Mouse (Mus musculus) mesoderm, embryonic 11.5 days (tissue): ENCODE data around the gene Leo1.

Experiments
- DNase-seq: peaks from one replicate; pipeline ENCODE4 v3.0.0-alpha.2; 2012; ENCODE audit warnings: low read depth, low spot score

Gene Leo1

DNA sequence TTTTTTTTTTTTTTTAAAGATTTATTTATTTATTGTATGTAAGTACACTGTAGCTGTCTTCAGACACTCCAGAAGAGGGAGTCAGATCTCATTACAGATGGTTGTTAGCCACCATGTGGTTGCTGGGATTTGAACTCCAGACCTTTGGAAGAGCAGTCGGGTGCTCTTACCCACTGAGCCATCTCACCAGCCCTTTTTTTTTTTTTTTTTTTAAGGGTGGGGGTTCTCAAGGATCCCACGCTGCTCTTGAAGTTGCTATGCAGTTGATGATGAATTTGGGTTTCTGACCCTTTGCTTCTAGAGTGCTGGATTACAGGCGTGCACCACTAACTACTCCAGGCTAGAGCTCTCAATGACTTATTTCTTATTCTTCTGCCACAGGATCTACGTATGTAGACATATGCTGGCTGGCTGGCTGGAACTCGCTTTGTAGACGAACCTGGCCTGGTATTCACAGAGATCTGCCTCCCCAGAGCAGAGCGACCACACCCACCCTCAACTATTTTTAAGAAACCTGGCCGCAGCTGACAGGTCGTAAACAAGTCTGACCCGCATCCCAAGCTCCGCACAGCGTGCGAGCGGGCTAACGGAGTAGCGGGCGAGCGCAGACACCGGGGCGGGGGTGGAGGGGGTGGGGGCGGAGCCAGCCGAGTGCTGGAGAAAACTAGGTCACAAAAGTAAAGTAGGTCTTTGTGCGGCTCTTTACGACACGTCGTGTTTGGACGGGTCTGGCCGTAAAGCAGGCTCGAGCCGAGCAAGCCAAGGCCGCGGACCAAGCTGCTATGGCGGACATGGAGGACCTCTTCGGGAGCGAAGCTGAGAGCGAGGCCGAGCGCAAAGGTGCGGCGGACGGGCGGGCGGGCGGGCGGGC lies at the start of gene Leo1:
Gene Leo1 (plus strand): TSS at position 729 of the 871 bp plus-strand sequence.
- peak; percentile 92 for DNase-seq

DNA sequence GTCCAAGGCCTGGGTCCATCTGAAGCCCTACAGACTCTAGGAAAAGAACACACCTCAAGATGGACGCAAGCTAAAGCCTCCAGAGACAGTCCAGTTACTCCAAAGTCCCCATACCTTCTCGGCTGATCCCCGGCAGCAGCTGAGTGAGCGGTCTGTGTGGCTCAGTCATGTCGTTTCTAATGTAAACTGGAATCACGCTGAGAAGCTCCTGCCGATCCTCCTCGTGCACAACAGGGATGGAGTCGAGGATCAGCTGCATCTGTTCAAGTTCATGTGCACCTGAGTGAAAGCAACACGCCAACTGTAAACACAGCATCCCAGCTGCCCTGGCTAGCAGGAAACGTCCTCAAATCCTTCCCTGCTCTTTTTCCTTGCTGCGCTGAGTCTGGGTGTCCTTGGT lies 48.1 kb upstream of the Leo1 start:
- DNase-seq = no peak

DNA sequence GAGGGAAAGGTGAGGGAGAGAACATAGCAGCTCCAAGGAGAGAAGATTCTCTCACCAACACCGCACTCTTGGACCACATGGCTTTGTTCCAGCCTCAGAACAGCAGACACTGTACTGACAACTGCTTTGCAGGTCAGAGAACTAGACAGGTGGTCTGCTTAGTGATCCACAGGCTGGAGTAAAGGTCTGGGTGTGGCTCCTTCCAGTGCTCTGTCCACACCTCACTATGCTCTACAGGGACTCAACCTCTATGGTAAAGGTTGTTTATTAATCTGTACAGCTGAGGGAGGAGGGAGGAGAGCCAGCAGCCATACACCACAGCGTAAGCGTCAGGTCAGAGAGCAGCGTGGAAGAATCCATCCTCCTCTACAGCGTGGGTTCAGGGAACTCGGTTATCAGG lies 45.4 kb upstream of the Leo1 start:
- DNase-seq = no peak

- no peak for DNase-seq
Measured at GRCm38 (mm10) chr9:75399069-75399468, 42.3 kb upstream of the Leo1 start.

DNA sequence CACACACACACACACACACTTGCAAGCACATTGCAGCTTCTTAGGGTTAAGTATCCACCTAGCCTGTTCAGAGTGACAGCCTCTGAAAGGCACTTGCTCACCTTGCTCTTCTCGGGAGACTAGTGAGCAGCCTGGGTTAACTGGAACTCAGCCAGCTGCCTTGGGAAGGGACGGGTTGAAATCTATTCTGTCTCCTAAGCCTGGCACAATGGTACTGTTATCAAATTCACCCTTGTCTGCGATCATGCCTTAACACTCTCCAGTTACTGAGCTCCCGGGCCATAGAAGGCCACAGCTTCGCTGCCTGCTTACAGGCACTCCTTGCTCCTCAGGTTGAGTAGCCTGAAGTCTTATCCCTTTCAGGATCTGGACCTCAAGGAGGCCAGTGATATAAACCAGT lies 40.7 kb upstream of the Leo1 start:
- DNase-seq = no peak

- DNase-seq = no peak
Measured at GRCm38 (mm10) chr9:75401593-75402504, 39.5 kb upstream of the Leo1 start.

DNA sequence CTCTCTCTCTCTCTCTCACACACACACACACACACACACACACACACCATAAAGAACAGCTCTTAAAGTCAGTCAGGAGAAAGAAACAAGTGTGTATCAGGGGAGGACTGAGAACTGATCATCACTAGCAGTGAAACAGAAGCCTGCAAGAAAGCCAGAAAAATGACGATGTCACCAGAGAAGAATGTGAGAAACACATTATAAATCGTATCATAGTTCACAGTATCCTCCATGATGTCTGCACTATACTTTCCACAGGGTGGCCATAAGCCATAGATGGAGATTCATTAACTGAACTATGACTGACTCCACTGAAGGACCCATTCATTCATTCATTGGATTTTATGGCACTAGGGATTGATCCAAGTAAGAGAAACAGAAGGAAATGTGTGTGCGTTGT lies 37.8 kb upstream of the Leo1 start:
- peak; percentile 56 for DNase-seq

- DNase-seq = no peak
Measured at GRCm38 (mm10) chr9:75406121-75406520, 35.2 kb upstream of the Leo1 start.

GRCm38 (mm10) chr9:75407803-75408202 lies 33.5 kb upstream of the Leo1 start:
- DNase-seq = peak; percentile 45

DNA sequence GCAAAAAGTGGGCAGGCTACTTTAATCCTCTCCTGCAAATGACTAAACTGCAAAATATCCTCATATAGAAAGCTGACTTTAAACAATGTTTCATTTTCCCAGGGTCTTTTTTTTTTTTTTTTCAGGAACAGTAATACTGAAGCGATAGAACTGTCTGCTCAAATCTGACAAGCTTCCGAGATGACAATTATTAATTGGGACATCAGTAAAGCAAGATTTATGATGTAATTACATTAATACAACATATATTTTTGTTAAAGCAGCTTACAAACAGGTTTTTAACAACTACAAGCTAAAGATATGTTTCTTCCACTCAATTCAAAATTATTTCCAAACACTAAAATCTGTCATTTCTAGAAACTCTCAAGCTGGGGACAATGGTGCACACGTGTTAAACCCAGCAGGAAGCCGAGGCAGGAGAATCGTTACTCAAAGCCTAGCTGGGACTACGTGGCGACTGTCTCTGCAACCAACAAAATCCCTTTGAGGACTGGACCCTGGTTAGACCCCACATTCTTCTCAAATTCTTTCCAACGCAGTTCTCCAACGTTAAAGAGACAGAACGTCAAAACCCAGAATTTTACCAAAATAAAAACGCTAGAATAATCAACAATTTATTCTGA lies 33.0 kb upstream of the Leo1 start:
- peak; percentile 56 for DNase-seq

DNA sequence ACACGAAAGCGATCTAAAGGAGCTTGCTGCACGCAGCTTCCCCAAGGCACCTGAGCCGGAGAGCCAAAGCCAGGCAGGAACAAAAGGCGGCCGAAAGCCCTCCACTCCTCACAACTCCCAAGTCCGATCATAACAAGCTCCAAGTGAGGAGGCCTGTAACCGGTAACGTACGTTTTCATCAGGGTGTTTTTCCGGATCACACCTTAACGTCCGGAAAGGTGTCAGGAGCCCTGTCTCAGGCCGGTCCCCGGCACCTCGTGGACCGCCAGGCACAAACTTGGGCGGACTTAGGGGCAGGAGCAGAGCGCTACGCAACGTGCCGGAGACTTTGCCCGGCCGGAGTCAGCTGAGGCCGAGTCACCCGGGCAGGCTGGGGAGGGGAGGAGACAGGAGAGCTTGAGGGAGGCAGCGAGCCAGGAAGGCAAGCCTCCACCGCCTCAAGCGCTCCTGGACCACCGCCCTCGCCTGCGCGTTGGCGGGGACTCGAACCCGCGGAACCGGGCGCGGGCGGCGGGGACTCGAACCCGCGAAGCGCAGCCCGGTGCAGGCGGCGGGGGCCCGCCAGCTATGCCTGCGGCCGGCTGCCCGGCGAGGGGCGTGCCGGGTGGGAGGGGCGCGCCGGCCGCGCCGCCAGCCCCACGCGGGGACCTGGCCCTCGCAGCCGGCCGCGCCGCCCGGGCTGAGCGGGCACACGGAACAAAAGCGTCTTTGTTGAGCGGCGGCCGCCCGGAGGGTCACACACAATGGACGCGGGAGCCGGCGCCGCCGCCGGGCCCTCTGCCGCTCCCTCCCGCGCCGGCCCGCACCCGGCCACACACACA lies 32.1 kb upstream of the Leo1 start:
- peak; percentile 63 for DNase-seq

DNA sequence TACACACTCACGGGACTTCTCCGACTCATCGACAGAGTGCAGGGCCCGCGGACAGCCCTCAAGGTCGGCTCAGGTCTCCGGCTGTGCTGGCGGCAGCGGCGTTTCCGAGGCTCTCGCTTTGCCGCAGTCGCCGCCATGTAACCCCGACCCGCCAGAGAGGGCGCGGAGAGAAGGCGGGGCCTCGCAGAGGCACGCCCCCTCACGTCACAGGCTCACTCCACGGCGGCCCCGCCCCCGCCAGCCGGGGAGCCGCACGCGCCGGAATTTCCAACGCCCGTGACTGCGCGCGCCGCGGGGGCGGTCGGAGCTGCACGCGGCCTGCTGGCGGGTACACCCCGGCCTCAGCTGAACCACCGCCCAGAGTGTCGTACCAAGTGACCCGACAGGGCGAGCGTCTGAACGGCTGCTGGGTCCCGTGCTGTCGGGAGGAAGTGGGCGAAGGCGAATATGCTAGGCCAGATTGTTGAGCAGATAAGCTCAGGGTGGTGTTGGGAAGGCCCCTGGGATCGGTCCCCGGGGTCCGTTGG lies 31.4 kb upstream of the Leo1 start, which contains the start of gene Mapk6:
Gene Mapk6 (minus strand): TSS at position 154 of the 527 bp plus-strand sequence.
- DNase-seq = peak; percentile 96

DNA sequence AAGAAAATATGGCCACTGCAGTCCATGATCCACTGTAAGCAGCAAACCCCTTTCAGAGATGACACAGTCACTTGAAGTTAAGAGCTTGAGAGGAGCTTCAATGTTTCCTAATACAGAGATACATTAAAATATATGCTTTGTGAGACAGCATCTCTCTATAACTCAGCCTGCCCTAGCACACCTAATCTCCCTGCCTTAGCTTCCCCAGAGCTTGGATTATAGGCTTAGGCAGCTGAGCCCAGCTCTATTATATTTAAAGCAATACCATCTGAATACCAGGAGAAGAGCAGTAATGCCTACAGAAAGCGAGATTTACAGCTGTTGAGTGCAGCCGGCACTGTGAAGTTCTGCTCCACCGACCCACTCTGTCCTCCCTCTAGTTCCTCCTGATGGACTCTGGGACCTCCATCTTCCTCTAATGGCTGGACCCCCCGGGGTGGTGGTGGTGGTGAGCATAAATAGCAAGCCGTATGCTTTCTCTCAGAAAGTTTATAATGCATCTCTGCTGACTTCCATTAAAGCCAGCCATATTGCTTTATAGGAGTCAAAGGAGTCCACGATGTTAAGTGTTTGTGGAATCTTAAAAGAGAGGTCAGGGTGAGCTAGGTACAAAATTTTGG lies 30.3 kb upstream of the Leo1 start:
- DNase-seq = no peak

DNA sequence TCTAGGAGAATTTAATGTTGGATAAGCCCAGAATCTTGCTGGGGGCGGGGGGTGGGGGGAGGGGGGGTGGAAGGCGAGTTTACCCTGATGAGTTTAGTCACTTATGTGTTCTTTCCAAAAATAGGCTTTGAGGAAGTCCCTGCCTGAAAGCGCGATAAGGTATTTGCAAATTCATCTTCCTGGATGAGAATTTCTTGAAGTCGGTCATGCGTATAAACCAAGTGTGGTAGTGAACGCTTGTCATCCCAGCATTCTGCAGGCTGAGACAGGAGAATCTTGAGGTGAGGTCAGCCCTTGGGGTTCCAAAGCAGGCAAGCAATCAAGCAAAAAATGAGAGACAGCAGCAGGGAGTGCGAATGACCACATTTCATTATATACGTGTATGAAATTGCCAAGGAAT lies 29.7 kb upstream of the Leo1 start:
- no peak for DNase-seq

- DNase-seq = no peak
Measured at GRCm38 (mm10) chr9:75413206-75413605, 28.1 kb upstream of the Leo1 start.

DNA sequence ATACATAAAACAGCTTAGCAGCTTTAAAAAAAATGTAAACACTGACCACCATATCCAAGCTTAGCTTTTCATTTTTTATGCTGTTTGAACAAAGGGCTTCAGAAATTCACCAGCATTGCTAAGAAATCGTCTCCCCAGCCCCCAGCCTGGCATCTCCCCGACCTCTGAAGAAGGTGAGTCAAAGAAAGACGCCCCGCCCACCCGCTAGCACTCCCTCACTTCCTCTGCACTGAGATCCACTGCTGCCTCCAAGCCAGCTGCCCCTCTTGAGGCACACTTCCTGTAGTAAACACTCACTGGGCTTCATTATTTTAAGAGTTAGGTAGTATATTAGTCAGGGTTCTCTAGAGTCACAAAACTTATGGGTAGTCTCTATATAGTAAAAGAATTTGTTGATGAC lies 27.1 kb upstream of the Leo1 start:
- no peak for DNase-seq

DNA sequence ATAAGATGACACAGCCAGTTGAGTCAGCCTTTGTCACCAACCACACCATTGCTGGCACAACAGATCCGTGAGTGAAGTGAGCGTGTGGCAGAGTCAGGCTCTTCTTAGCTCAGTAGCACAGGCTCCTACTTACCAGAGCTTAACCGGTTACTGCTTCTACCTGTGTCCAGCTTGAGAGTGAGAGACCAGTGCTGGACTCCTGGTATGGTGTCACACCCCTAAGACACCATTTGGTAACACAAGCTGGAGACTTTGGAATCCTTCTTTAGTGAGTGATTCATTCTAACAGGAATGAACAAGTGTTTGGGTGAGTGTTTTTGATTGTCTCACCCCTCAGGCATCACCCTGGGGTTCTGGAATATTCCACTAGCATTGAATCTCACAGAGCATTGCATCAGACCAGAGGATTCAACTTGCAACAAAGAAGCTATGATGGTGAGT lies 19.1 kb upstream of the Leo1 start:
- no peak for DNase-seq

DNA sequence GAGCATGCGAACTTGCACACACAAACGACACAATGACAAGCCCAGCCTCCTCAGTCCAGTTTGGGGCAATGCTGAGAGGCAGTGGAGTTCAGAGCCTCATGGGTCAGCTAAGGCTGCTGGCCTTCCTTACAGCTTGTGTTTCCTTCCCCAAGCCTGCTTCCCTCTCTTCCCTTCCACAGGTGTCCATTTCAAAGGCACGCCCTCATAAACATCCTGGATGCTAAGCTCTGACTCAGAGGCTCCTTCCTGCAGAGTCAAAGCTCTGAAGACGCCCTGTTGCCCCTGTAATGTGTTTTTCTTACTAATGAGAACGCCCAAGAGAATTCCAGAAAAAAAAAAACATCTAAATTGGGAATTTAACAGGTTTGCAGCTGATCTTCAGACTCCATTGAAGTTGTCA lies 17.6 kb upstream of the Leo1 start:
- DNase-seq = no peak

DNA sequence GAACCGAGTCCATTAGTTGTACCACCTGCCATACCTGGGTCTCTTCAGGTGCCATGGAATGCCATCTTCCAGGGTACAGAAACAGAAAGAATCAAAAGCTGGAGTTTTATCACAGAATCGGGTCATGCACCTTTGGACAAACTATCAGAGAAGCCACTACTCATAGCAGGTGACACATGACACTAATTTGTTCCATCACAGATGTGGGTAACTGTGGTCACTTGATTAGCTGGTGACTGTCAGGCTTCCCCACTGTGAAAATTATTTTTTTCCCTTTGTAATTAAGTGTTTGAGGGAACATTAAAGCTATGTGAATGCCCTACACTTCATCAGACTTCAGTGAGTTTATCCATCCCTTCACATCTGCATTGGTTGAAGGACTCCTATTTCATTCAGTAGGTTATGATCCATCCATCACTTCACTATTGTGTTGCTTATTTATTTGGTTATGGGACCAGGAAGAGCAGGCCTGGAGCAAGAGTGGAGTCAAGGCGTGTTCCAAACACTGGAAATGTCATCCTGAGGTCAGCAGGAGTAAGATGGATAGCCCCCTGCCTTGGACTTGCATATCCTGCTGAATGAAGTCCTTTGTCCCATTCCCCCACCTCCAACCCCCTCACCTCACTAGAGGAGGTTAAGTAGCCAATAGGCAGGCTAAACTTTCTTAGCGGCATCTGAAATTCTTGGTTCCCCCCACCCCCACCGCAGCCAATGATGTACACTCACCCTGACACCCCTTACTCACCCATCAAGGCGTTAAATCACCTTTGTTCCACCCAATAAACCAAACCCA lies 16.8 kb upstream of the Leo1 start:
- DNase-seq = peak; percentile 73
